Mouse (Mus musculus): ENCODE measurements at regions not wholly inside any gene's neighbourhood (a gene's known extent, or its start where the extent isn't known, plus 50 kb on each side); places are given as distances from the start of the nearest gene placed in this dataset.
"Not testable (repeated sequence)": the region's sequence is repeated elsewhere in the genome, so short reads cannot be mapped to it uniquely, and the experiment has no call there.

- no peak for DNase-seq
Measured at GRCm38 (mm10) chrX:76077781-76078180, 186.3 kb upstream of the Cldn34b3 start.

- DNase-seq = no peak
Measured at GRCm38 (mm10) chrX:76082670-76083069, 181.4 kb upstream of the Cldn34b3 start.

DNA sequence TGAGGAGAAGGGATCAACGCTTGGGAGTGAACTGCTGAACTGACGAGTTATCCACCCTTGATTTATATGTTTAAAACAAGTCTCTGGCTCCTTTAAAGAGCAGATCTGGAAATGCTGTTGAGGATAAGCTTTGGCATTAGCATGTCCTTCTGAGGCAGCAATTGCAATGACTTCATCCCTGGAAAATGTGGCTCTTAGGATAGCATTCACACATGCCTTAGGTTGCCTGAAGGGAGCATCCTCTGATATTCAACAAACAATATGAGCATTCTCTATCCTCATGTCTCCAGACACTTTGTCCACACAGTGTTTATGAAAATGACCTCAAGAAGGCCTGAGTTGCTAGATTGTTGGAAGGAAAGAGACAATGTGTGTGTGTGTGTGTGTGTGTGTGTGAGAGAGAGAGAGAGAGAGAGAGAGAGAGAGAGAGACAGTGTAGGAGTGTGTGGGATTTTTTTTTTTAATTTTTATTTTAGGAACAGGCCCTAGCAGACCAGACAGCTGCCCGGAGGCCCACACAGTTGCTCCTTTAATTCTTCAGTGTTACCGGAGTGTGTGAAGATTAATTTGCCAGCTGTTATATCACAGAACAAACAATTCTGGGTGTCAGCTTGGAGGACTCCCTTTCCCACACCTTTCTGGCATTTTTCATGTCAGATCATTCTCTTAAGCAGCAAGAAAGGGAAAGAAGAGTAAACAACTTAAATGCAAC is 153.2 kb upstream of the Cldn34b3 start:
- no peak for DNase-seq

DNA sequence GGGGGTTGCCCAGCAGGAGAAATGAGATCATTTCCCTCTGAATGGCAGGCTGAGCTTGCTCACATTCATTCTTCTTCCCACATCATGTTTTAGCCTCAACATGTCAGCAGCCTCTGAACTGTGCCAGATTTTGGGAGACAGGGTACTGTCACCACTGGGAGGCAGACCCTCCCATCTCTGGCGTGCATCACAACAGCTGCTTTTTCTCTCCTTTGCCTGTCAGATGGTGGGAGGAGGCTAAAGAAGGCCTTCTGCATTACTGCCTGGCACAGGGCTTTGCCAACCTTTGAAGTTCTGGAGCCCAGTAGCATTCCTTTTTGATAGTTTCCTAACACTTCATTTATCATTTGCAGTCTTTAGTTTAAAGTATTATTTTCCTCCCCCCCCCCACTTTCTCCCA is 148.0 kb upstream of the Cldn34b3 start:
- DNase-seq = no peak

GRCm38 (mm10) chrX:76116562-76116961 is 147.5 kb upstream of the Cldn34b3 start:
- no peak for DNase-seq

DNA sequence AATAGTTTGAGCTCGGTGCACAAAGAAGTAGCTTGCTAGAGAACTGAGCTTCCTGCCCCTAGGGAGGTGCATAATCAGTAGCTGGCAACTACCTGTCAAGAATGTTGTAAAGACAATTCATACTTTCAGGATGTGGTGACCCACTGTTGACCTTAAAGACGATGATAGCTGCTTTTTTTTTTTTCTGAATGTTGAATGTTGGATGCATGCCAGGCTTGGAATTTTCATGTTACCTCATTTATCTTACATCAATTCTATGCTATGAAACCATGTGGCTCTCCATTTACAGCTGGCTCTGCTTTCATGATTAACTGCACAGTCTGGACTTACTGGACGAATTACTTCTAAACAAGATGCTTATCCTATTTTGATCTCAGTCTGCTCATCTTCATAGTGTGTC is 143.2 kb upstream of the Cldn34b3 start:
- DNase-seq = no peak

DNA sequence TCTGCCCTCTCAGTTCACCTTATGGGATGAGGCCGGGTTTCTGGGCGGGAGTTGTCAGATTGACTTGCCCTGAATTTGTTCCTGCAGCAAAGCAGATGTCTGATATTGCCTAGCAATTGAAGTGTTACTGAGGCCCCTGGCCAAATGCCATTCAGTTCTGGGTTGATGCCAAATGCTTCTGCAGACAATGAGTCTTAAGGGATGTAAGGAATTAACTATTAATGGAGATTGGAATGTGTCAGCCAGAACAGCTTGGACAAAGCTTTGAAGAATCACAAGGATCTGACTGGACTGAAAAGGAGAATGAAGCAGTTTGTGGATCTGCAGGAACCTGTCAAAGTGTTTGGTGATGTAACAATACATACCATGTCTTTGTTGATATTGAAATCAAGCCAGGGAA is 140.7 kb upstream of the Cldn34b3 start:
- peak; percentile 1 for DNase-seq

- no peak for DNase-seq
Measured at GRCm38 (mm10) chrX:76137729-76138128, 126.4 kb upstream of the Cldn34b3 start.

- no peak for DNase-seq
Measured at GRCm38 (mm10) chrX:76141022-76141421, 123.1 kb upstream of the Cldn34b3 start.

DNA sequence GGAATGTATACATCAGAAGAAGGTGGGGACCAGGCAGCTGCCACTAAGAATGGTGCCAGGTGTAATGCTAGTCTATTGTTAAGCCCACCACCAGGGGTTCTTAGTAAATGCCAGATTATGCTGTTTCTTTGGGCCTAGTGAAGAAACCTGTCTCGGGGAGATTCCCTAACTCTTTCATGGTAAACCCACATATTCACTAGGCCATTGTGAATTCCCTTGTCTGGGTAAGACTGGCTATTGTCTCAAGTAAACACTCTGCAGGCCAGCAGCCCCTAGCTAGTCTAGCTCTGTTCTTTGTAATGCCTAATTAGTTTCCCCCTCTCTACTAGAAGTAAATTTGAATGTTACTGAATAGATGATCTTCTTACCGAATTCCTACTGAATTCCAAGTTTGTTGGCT is 89.3 kb upstream of the Cldn34b3 start:
- not testable (repeated sequence) for DNase-seq

- DNase-seq = no peak
Measured at GRCm38 (mm10) chrX:76181446-76182148, 82.5 kb upstream of the Cldn34b3 start.

GRCm38 (mm10) chrX:76200607-76201006 is 63.5 kb upstream of the Cldn34b3 start:
- no peak for DNase-seq

GRCm38 (mm10) chrX:76201366-76201765 is 62.7 kb upstream of the Cldn34b3 start:
- DNase-seq = peak; percentile 9

All from adrenal gland, postnatal 25 days (tissue).